8 mouse cellular contexts compared by ENCODE assay signal in the genomic region with DNA sequence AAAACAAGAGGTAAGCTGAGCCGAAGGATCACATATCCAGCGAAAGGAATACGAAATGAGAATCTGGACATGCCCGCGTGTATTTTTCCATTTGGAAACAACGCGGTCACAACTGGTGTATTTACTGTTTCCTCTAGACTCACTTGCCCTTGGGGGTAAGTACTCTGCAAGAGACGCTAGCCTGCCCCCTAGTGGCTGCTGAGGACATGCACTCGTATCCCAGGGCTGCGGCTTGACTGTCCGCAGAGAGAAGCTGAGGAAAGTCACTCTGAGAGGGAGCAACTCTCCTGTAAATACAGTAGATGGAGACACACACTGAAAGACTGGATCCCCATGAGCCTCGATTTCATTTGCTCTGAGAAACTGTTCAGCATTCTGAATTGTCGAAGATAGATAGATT.
A peak's percentile ranks its signal among the peaks of the same experiment; 100 is the strongest.
DNase-seq lines count a peak whose midpoint lies in the region; ATAC-seq and TF ChIP-seq lines count a peak whose summit lies in the region.

No protein-coding gene starts in this region.

- WGBS in hindbrain, embryonic 16.5 days: 26% methylated on average over 13 of the region's 13 CpGs

- peak; percentile 65 for DNase-seq in WW6 (ENCODE audit: low read depth, low spot score)
- peak; percentile 77 to 81 for DNase-seq in cerebellum, postnatal 4 days (ENCODE audit: low spot score in 2 of 2)
- DNase-seq in gastrocnemius, adult 18-20 months (ENCODE audit: low spot score): peak; percentile 85
- peak; percentile 82 to 88 for DNase-seq in left cerebral cortex, adult 2 months (ENCODE audit: extremely low spot score in 1 of 2, low spot score in 2 of 2)
- peak; percentile 89 to 90 for DNase-seq in right cerebral cortex, postnatal 10 days (ENCODE audit: low spot score in 2 of 2)
- peak; percentile 87 for DNase-seq in urinary bladder, postnatal 25 days (ENCODE audit: low spot score)

- peak; percentile 88 for ATAC-seq in hindbrain, embryonic 16.5 days

- H3K27ac ChIP-seq in hindbrain, embryonic 16.5 days (ENCODE audit: low read depth, low read length): no peak overlapping the region
- H3K27ac ChIP-seq in left cerebral cortex, adult 2 months: no peak overlapping the region

- intact Hi-C loops in left cerebral cortex, adult 2 months (cut with DNase I): loop anchor here (2.0 to 5.0 kb wide), 3 partner anchors 79 to 154 kb away; a partner anchor contains a TSS

- H3K4me2 ChIP-seq in hindbrain, embryonic 16.5 days (ENCODE audit: low read length): no peak overlapping the region

- H3K4me1 ChIP-seq in hindbrain, embryonic 16.5 days (ENCODE audit: control insufficient read depth, insufficient read depth, low read depth, low read length): no peaks in the 10 kb centered on the region; the same call in 1 of the 2 replicates
- H3K4me1 ChIP-seq in megakaryocyte, embryonic 14.5 days: peaks cover 50% of the 10 kb centered on the region

- H3K27me3 ChIP-seq in hindbrain, embryonic 16.5 days (replicated peaks; ENCODE audit: control insufficient read depth, insufficient read depth, low read length): no peaks in the 10 kb centered on the region
- H3K27me3 ChIP-seq in megakaryocyte, embryonic 14.5 days (replicated peaks): no peaks in the 10 kb centered on the region

- TF ChIP-seq CTCF in left cerebral cortex, adult 2 months (IDR thresholded peaks at IDR 0.05): peak; percentile 95

- no peaks in the 10 kb centered on the region for H3K9me3 ChIP-seq in hindbrain, embryonic 16.5 days (ENCODE audit: control insufficient read depth, low read length)
- H3K9me3 ChIP-seq in megakaryocyte, embryonic 14.5 days: peaks cover 9% of the 10 kb centered on the region

- no peak overlapping the region for H3K9ac ChIP-seq in hindbrain, embryonic 16.5 days (ENCODE audit: low read depth, low read length)

- H3K4me3 ChIP-seq in hindbrain, embryonic 16.5 days (ENCODE audit: low read length): no peak overlapping the region
- H3K4me3 ChIP-seq in left cerebral cortex, adult 2 months: peak overlapping the region; percentile 20; the same call in 1 of the 2 replicates
- peak overlapping the region; percentile 89 for H3K4me3 ChIP-seq in megakaryocyte, embryonic 14.5 days (replicated peaks)

- H3K36me3 ChIP-seq in hindbrain, embryonic 16.5 days (ENCODE audit: control insufficient read depth, insufficient read depth, low read length): no peaks in the 10 kb centered on the region
- H3K36me3 ChIP-seq in megakaryocyte, embryonic 14.5 days (replicated peaks; ENCODE audit: low read length): peaks cover 4% of the 10 kb centered on the region
